Mouse (Mus musculus) fibroblast of lung, adult 2 months (primary cell): ENCODE data around the gene Slc18a3.

ENCODE experiments used
- DNase-seq: peaks from one replicate; pipeline ENCODE4 v3.0.0-alpha.2; 2011; ENCODE audit warnings: low read depth

Slc18a3 gene

GRCm38 (mm10) chr14:32452552-32452951 is 12.1 kb downstream of the Slc18a3 start:
- no peak for DNase-seq

- DNase-seq = no peak
These were observed 17.7 kb downstream of the Slc18a3 start for GRCm38 (mm10) chr14:32446989-32447388.

- DNase-seq = no peak
These were observed 21.2 kb downstream of the Slc18a3 start for GRCm38 (mm10) chr14:32443446-32443845.

GRCm38 (mm10) chr14:32439744-32440143 is 24.9 kb downstream of the Slc18a3 start:
- no peak for DNase-seq

GRCm38 (mm10) chr14:32439316-32439715 is 25.3 kb downstream of the Slc18a3 start:
- no peak for DNase-seq

- DNase-seq = no peak
These were observed 27.3 kb downstream of the Slc18a3 start for GRCm38 (mm10) chr14:32437352-32437793.

- DNase-seq = no peak
These were observed 35.5 kb downstream of the Slc18a3 start for GRCm38 (mm10) chr14:32429030-32429602.

- no peak for DNase-seq
These were observed 40.7 kb downstream of the Slc18a3 start for GRCm38 (mm10) chr14:32423946-32424345.

- DNase-seq = no peak
These were observed 45.9 kb downstream of the Slc18a3 start for GRCm38 (mm10) chr14:32418747-32419146.
